Mouse (Mus musculus) hindbrain, embryonic 16.5 days (tissue): ENCODE data around the gene Pih1d3. TPM values are rescaled to one million over a fixed set of nuclear protein-coding genes. Genes with fewer than 3 reads are reported as not detected.
A peak's percentile ranks its signal among the peaks of the same experiment; 100 is the strongest.

Experiments
- ATAC-seq: fragments of 200-750 bp; cut with Nextera tagmentation; 2 replicates; pipeline ENCODE4 v1.8.0; 2017; ENCODE audit warnings: moderate TSS enrichment, moderate library complexity
- H3K27ac ChIP-seq: fragments of 300-500 bp; sonication (generic); 2 replicates; pipeline ENCODE4 v1.5.1; 2014; ENCODE audit warnings: low read depth, mild to moderate bottlenecking, control low read depth, low read length, moderate library complexity
- H3K27me3 ChIP-seq: fragments of 300-500 bp; sonication (generic); replicated peaks from 2 replicates; pipeline ENCODE4 v1.6.1; 2014; ENCODE audit warnings: low read length; ENCODE audit not compliant: control insufficient read depth, insufficient read depth
- H3K36me3 ChIP-seq: fragments of 300-500 bp; sonication (generic); 2 replicates; pipeline ENCODE4 v1.6.1; 2014; ENCODE audit warnings: mild to moderate bottlenecking, low read length, moderate library complexity, mixed read lengths; ENCODE audit not compliant: control insufficient read depth, insufficient read depth
- H3K4me1 ChIP-seq: fragments of 300-500 bp; sonication (generic); 2 replicates; pipeline ENCODE4 v1.6.1; 2014; ENCODE audit warnings: low read depth, low read length; ENCODE audit not compliant: control insufficient read depth, insufficient read depth
- H3K4me2 ChIP-seq: fragments of 300-500 bp; sonication (generic); 2 replicates; pipeline ENCODE4 v1.6.1; 2014; ENCODE audit warnings: mild to moderate bottlenecking, low read length, control low read depth, moderate library complexity
- H3K4me3 ChIP-seq: fragments of 300-500 bp; sonication (generic); 2 replicates; pipeline ENCODE4 v1.5.1; 2014; ENCODE audit warnings: mild to moderate bottlenecking, low read length, control low read depth, moderate library complexity
- H3K9ac ChIP-seq: fragments of 300-500 bp; sonication (generic); 2 replicates; pipeline ENCODE4 v1.6.1; 2014; ENCODE audit warnings: low read depth, mild to moderate bottlenecking, control low read depth, low read length, moderate library complexity
- H3K9me3 ChIP-seq: fragments of 300-500 bp; sonication (generic); 2 replicates; pipeline ENCODE4 v1.6.1; 2014; ENCODE audit warnings: mild to moderate bottlenecking, low read length, moderate library complexity; ENCODE audit not compliant: control insufficient read depth
- WGBS: fragments of 180-500 bp; shearing (Covaris S2); extraction: QIAGEN DNeasy Blood & Tissue Kit; methylation state at CpG from one replicate; pipeline ENCODE4 v1.1.7; 2014; 5-methylcytosine and 5-hydroxymethylcytosine counted together
- polyA plus RNA-seq: library from polyadenylated mRNA; unstranded; fragments of >200 nt; fragmentation: Nextera tagmentation; extraction: Ambion mirVana; gene quantifications from 2 replicates; pipeline ENCODE4 v1.2.1, GENCODE M21; 2015

Pih1d3 gene
- polyA plus RNA-seq, result not detected in 2 replicates

DNA sequence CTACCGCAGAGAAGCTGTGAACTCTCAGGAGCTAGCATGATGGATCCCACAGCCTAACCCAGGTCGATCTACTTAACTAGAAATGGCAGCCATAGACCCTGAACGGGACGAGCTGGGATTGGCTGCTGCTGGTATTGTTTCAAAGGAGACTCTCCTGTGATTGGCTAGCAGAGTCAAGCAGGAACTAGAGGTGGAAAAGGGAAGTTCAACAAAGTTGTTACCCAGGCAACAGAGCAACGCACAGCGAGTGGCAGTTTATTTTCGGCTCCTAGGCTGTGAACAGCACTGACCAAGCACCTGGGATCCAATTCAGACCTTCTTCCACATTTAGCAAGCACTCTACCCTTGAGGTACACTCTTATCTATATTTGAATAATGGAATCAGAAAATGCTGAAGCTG, at the start of gene Pih1d3, which contains the start of gene 4931428L18Rik:
TSS of gene Pih1d3 (plus strand) at position 275 of the 400 bp plus-strand sequence.
TSS of gene 4931428L18Rik (minus strand) at position 121 of the 400 bp plus-strand sequence.
- H3K36me3 ChIP-seq, result no peaks in the 10 kb centered on the region
- ATAC-seq, result no peak
- no peak within 1 kb of the TSS for H3K27ac ChIP-seq
- no peaks in the 10 kb centered on the region for H3K27me3 ChIP-seq
- WGBS, result 93% methylated on average over 7 of the region's 7 CpGs
- no peak within 1 kb of the TSS for H3K4me2 ChIP-seq
- no peak within 1 kb of the TSS for H3K4me3 ChIP-seq
- H3K4me1 ChIP-seq, result no peaks in the 10 kb centered on the region
- H3K9ac ChIP-seq, result no peak within 1 kb of the TSS
- no peaks in the 10 kb centered on the region for H3K9me3 ChIP-seq

GRCm38 (mm10) chr1:31175401-31175800, 47.2 kb upstream of the Pih1d3 start:
- H3K4me1 ChIP-seq, result no peaks in the 10 kb centered on the region
- no peaks in the 10 kb centered on the region for H3K9me3 ChIP-seq
- no peaks in the 10 kb centered on the region for H3K27me3 ChIP-seq
- no peaks in the 10 kb centered on the region for H3K36me3 ChIP-seq
- H3K4me3 ChIP-seq, result no peak overlapping the region
- H3K9ac ChIP-seq, result no peak overlapping the region
- 87% methylated on average over 3 of the region's 3 CpGs for WGBS
- no peak overlapping the region for H3K4me2 ChIP-seq
- H3K27ac ChIP-seq, result no peak overlapping the region
- ATAC-seq, result no peak

DNA sequence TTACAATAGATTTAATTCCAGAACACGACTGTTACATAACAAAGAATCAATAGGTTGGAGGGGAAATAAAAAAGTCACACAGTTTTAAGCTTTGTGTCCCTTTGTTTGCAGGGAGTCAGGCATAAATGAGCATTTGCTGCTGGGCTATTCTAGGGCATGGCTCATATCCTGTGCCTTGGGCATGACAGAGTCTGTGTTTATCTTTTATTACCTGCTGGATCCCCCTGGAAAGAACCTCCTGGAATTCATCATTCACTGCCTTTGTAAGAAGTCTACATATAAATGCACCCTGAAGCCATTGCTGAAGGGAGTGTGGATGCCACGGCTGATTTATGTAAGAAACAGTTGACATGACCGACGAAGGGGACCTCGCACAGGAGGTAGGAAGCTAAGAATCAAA, 46.5 kb upstream of the Pih1d3 start, which contains the start of gene Lgsn:
TSS of gene Lgsn (plus strand) at position 301 of the 400 bp plus-strand sequence.
- Histone ChIP-seq H3K27me3 (no peaks in the 10 kb centered on the region), H3K9ac (no peak within 1 kb of the TSS), H3K4me2 (no peak within 1 kb of the TSS), H3K4me1 (no peaks in the 10 kb centered on the region), H3K27ac (no peak within 1 kb of the TSS), H3K9me3 (no peaks in the 10 kb centered on the region), H3K36me3 (no peaks in the 10 kb centered on the region), H3K4me3 (no peak within 1 kb of the TSS)
- ATAC-seq, result no peak
- 73% methylated on average over 5 of the region's 5 CpGs for WGBS

DNA sequence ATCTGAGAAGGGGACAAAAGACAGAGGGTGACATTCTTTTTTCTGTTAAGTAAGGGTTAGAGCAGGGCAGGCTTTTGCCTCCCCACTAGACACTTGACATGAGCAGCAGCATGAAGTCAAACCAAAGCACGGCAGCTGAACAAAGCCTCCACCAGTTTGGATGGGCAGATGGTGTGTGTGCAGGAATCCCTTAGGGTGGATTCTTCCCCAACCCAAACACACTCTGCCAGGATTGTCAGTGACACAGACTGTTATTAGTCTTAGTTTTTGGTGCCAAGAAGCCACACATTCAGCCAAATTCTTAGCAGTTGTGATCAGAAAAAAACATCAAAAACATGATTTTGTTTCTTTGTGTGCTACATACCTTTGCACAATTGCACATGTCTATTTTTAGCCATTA, 44.4 kb upstream of the Pih1d3 start:
- H3K27me3 ChIP-seq, result no peaks in the 10 kb centered on the region
- ATAC-seq, result peak; percentile 77; the same call in 1 of the 2 replicates
- H3K9ac ChIP-seq, result no peak overlapping the region
- no peaks in the 10 kb centered on the region for H3K9me3 ChIP-seq
- H3K27ac ChIP-seq, result no peak overlapping the region
- no peaks in the 10 kb centered on the region for H3K4me1 ChIP-seq
- H3K36me3 ChIP-seq, result no peaks in the 10 kb centered on the region
- no peak overlapping the region for H3K4me2 ChIP-seq
- H3K4me3 ChIP-seq, result no peak overlapping the region
- 33% methylated on average over 1 of the region's 1 CpGs for WGBS

GRCm38 (mm10) chr1:31190237-31190866, 32.3 kb upstream of the Pih1d3 start:
- ATAC-seq, result no peak
- no peaks in the 10 kb centered on the region for H3K4me1 ChIP-seq
- 82% methylated on average over 10 of the region's 10 CpGs for WGBS
- H3K27ac ChIP-seq, result no peak overlapping the region
- no peak overlapping the region for H3K4me3 ChIP-seq
- no peaks in the 10 kb centered on the region for H3K9me3 ChIP-seq
- H3K4me2 ChIP-seq, result no peak overlapping the region
- no peaks in the 10 kb centered on the region for H3K36me3 ChIP-seq
- H3K9ac ChIP-seq, result no peak overlapping the region
- no peaks in the 10 kb centered on the region for H3K27me3 ChIP-seq

DNA sequence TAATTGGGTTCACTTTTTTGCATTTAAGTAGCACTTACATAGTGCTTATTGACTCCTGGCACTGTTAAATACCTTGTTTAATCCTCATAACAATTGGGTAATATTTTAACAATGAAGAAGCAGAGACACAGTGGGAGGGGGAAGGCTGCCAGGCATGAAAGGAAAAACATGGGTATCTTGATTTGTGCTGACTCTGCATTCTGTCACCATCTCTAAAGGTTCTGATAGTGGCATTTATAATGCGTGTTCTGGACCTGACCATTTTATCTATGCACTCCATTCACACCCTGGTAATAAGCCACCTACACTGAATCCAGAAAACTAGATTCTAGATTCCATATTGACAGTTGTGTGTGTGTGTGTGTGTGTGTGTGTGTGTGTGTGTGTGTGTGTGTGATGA, 27.0 kb upstream of the Pih1d3 start:
- H3K4me2 ChIP-seq, result no peak overlapping the region
- 86% methylated on average over 1 of the region's 1 CpGs for WGBS
- H3K9me3 ChIP-seq, result no peaks in the 10 kb centered on the region
- H3K4me3 ChIP-seq, result no peak overlapping the region
- no peaks in the 10 kb centered on the region for H3K4me1 ChIP-seq
- ATAC-seq, result no peak
- no peaks in the 10 kb centered on the region for H3K27me3 ChIP-seq
- no peak overlapping the region for H3K27ac ChIP-seq
- no peaks in the 10 kb centered on the region for H3K36me3 ChIP-seq
- H3K9ac ChIP-seq, result no peak overlapping the region

DNA sequence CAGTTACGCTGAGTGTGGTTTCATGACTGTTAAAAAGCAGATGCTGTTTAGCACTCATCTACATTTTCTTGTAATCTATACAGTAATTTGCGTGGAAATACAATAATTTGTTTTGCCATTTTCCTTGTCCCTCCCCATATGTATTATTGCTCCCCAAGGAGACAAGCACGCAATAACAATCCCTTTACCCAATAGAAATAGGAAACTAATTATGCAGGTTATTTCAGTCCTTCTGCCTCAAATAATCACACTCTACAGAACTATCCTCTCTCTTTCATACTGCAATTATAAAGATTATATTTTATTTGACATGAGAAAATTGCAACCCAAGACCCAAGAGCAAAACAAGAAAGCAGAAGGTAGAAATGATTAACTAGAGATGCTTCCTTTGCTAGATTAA, 25.7 kb upstream of the Pih1d3 start:
- no peaks in the 10 kb centered on the region for H3K9me3 ChIP-seq
- H3K4me3 ChIP-seq, result no peak overlapping the region
- no peaks in the 10 kb centered on the region for H3K4me1 ChIP-seq
- H3K9ac ChIP-seq, result no peak overlapping the region
- no peak overlapping the region for H3K27ac ChIP-seq
- no peaks in the 10 kb centered on the region for H3K36me3 ChIP-seq
- WGBS, result 65% methylated on average over 3 of the region's 3 CpGs
- no peak overlapping the region for H3K4me2 ChIP-seq
- no peaks in the 10 kb centered on the region for H3K27me3 ChIP-seq
- ATAC-seq, result no peak

DNA sequence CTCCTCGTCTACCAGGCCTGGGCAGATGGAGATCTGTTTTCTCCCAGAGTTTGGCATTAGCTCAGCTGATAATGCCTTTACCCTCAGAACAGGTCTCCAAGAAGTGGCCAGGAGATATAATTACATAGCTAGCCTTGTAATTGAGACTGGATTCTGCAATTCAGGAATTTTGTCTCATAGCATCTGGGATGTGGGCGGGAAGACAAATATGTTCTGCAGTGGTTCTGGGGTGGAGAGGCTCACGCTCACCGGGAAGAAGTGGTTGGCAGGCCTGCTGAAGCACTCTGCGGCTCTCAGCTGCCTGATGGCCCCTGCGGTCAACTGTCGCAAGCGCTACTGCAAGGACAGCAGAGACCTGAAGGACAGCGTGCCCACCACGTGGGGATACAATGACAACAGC, 18.9 kb upstream of the Pih1d3 start:
- Histone ChIP-seq H3K4me2 (no peak overlapping the region), H3K9me3 (peaks cover 2% of the 10 kb centered on the region; the same call in 1 of the 2 replicates), H3K36me3 (no peaks in the 10 kb centered on the region), H3K27ac (no peak overlapping the region), H3K4me3 (no peak overlapping the region), H3K27me3 (no peaks in the 10 kb centered on the region), H3K4me1 (no peaks in the 10 kb centered on the region), H3K9ac (no peak overlapping the region)
- no peak for ATAC-seq
- 92% methylated on average over 10 of the region's 10 CpGs for WGBS

GRCm38 (mm10) chr1:31205346-31205745, 17.3 kb upstream of the Pih1d3 start:
- 59% methylated on average over 7 of the region's 7 CpGs for WGBS
- no peaks in the 10 kb centered on the region for H3K4me1 ChIP-seq
- no peak for ATAC-seq
- peaks cover 2% of the 10 kb centered on the region; the same call in 1 of the 2 replicates for H3K9me3 ChIP-seq
- H3K4me2 ChIP-seq, result no peak overlapping the region
- no peak overlapping the region for H3K27ac ChIP-seq
- no peaks in the 10 kb centered on the region for H3K27me3 ChIP-seq
- H3K4me3 ChIP-seq, result no peak overlapping the region
- no peaks in the 10 kb centered on the region for H3K36me3 ChIP-seq
- H3K9ac ChIP-seq, result no peak overlapping the region
